Mouse (Mus musculus) hindbrain, embryonic 12.5 days (tissue): ENCODE results near the gene Rwdd3. TPM values are rescaled to one million over a fixed set of nuclear protein-coding genes. Genes with fewer than 3 reads are reported as not detected.

ENCODE experiments used
- ATAC-seq: fragments of 200-750 bp; cut with Nextera tagmentation; 2 replicates; pipeline ENCODE4 v1.8.0; 2017; ENCODE audit warnings: moderate TSS enrichment; ENCODE audit not compliant: low FRiP score
- H3K27ac ChIP-seq: fragments of 300-500 bp; sonication (generic); 2 replicates; pipeline ENCODE4 v1.5.1; 2016; ENCODE audit warnings: mild to moderate bottlenecking
- H3K27me3 ChIP-seq: fragments of 300-500 bp; sonication (generic); 2 replicates; pipeline ENCODE4 v1.6.1; 2016; ENCODE audit warnings: mild to moderate bottlenecking
- H3K36me3 ChIP-seq: fragments of 300-500 bp; sonication (generic); 2 replicates; pipeline ENCODE4 v1.6.1; 2016; ENCODE audit warnings: mild to moderate bottlenecking
- H3K4me1 ChIP-seq: fragments of 300-500 bp; sonication (generic); 2 replicates; pipeline ENCODE4 v1.6.1; 2016
- H3K4me2 ChIP-seq: fragments of 300-500 bp; sonication (generic); replicated peaks from 2 replicates; pipeline ENCODE4 v1.6.1; 2016; ENCODE audit warnings: mild to moderate bottlenecking
- H3K4me3 ChIP-seq: fragments of 300-500 bp; sonication (generic); 2 replicates; pipeline ENCODE4 v1.5.1; 2016; ENCODE audit warnings: mild to moderate bottlenecking
- H3K9ac ChIP-seq: fragments of 300-500 bp; sonication (generic); 2 replicates; pipeline ENCODE4 v1.6.1; 2016; ENCODE audit warnings: mild to moderate bottlenecking, moderate library complexity
- H3K9me3 ChIP-seq: fragments of 300-500 bp; sonication (generic); replicated peaks from 2 replicates; pipeline ENCODE4 v1.6.1; 2016; ENCODE audit warnings: mild to moderate bottlenecking
- WGBS: fragments of 180-500 bp; shearing (Covaris S2); methylation state at CpG from one replicate; pipeline ENCODE4 v1.1.7; 2016; 5-methylcytosine and 5-hydroxymethylcytosine counted together
- polyA plus RNA-seq: library from polyadenylated mRNA; unstranded; fragments of >200 nt; fragmentation: Nextera tagmentation; extraction: Ambion mirVana; gene quantifications from 2 replicates; pipeline ENCODE4 v1.2.1, GENCODE M21; 2016

Rwdd3 gene
- polyA plus RNA-seq, 1 experiment from 2014 or later, result 5.3 TPM

DNA sequence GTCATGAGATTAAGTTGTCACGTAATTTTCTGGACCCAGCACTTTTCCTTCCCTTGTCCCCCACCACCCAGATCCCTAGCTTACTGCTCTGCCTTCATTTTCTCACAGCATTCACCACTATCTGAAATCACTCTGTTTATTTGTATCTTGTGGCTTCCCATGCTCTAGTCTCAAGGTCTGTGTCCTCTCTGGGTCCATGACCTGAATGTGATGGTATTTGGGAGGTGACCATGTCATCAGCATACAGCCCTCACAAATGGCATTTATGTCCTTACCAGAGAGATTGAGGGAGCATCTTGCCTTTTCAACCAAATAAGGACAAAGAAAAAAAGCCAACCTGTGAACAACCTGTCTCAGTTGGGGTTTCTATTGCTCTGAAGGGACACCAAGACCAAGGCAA lies 4.5 kb upstream of the Rwdd3 start:
- ATAC-seq, result no peak
- H3K4me1 ChIP-seq, result no peaks in the 10 kb centered on the region; the same call in 1 of the 2 replicates
- 82% methylated on average over 1 of the region's 1 CpGs for WGBS
- H3K27me3 ChIP-seq, result no peaks in the 10 kb centered on the region
- no peak overlapping the region for H3K4me2 ChIP-seq
- H3K4me3 ChIP-seq, result no peak overlapping the region
- no peaks in the 10 kb centered on the region for H3K36me3 ChIP-seq
- no peak overlapping the region for H3K27ac ChIP-seq
- H3K9ac ChIP-seq, result no peak overlapping the region
- no peaks in the 10 kb centered on the region for H3K9me3 ChIP-seq

GRCm38 (mm10) chr3:121174248-121174945 lies 2.9 kb upstream of the Rwdd3 start:
- Histone ChIP-seq H3K4me3 (no peak overlapping the region), H3K36me3 (no peaks in the 10 kb centered on the region), H3K9ac (no peak overlapping the region), H3K4me2 (no peak overlapping the region), H3K4me1 (peaks cover 4% of the 10 kb centered on the region; the same call in 1 of the 2 replicates), H3K9me3 (no peaks in the 10 kb centered on the region), H3K27me3 (no peaks in the 10 kb centered on the region), H3K27ac (no peak overlapping the region)
- no peak for ATAC-seq
- 75% methylated on average over 9 of the region's 9 CpGs for WGBS

- H3K27me3 ChIP-seq, result no peaks in the 10 kb centered on the region
- no peak overlapping the region for H3K4me3 ChIP-seq
- no peak for ATAC-seq
- H3K9me3 ChIP-seq, result no peaks in the 10 kb centered on the region
- no peak overlapping the region for H3K4me2 ChIP-seq
- H3K27ac ChIP-seq, result no peak overlapping the region
- WGBS, result 91% methylated on average over 2 of the region's 2 CpGs
- H3K4me1 ChIP-seq, result peaks cover 4% of the 10 kb centered on the region; the same call in 1 of the 2 replicates
- no peak overlapping the region for H3K9ac ChIP-seq
- H3K36me3 ChIP-seq, result no peaks in the 10 kb centered on the region
These were observed 1.2 kb upstream of the Rwdd3 start for GRCm38 (mm10) chr3:121172718-121173117.

DNA sequence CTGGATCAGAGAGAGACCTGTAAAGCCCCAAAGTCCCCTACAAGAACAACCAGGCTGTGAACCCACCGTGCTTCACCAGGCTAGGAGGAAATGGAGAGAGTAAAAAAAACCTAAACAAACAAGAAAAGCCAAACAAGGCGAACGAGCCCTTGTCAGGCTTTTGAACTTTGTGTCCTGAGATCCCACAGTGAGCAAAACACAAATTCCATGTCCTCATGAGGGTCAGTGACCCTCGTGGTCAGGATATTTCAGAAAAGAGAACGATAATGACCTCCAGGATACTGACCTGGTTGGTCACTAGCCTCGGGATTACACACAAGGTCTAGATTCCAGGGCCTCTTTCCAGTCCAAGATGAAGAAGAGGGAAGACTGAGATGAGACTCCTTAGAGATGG lies 374 bp upstream of the Rwdd3 start:
- Histone ChIP-seq H3K9me3 (no peaks in the 10 kb centered on the region), H3K36me3 (no peaks in the 10 kb centered on the region), H3K27ac (no peak overlapping the region), H3K9ac (no peak overlapping the region; the same call in 1 of the 2 replicates), H3K4me2 (peak overlapping the region; percentile 67), H3K4me1 (peaks cover 4% of the 10 kb centered on the region; the same call in 1 of the 2 replicates), H3K4me3 (peak overlapping the region; percentile 59), H3K27me3 (no peaks in the 10 kb centered on the region)
- 56% methylated on average over 6 of the region's 6 CpGs for WGBS
- 0 out of 2 replicates have a peak, but pooled peaks have one; percentile 2 for ATAC-seq

GRCm38 (mm10) chr3:121170631-121171030 lies 864 bp downstream of the Rwdd3 start:
- no peaks in the 10 kb centered on the region for H3K27me3 ChIP-seq
- H3K36me3 ChIP-seq, result no peaks in the 10 kb centered on the region
- peak overlapping the region; percentile 67 for H3K4me2 ChIP-seq
- no peak overlapping the region for H3K27ac ChIP-seq
- H3K4me3 ChIP-seq, result peak overlapping the region; percentile 59
- H3K9ac ChIP-seq, result no peak overlapping the region
- ATAC-seq, result no peak
- 52% methylated on average over 7 of the region's 7 CpGs for WGBS
- H3K4me1 ChIP-seq, result peaks cover 4% of the 10 kb centered on the region; the same call in 1 of the 2 replicates
- no peaks in the 10 kb centered on the region for H3K9me3 ChIP-seq

- H3K36me3 ChIP-seq, result no peaks in the 10 kb centered on the region
- H3K9me3 ChIP-seq, result no peaks in the 10 kb centered on the region
- no peak overlapping the region for H3K4me3 ChIP-seq
- no peak overlapping the region for H3K9ac ChIP-seq
- peaks cover 4% of the 10 kb centered on the region; the same call in 1 of the 2 replicates for H3K4me1 ChIP-seq
- 76% methylated on average over 15 of the region's 15 CpGs for WGBS
- no peaks in the 10 kb centered on the region for H3K27me3 ChIP-seq
- H3K4me2 ChIP-seq, result no peak overlapping the region
- no peak overlapping the region for H3K27ac ChIP-seq
- no peak for ATAC-seq
These were observed 2.2 kb downstream of the Rwdd3 start for GRCm38 (mm10) chr3:121169092-121169942.

GRCm38 (mm10) chr3:121168581-121168980 lies 2.9 kb downstream of the Rwdd3 start:
- Histone ChIP-seq H3K4me1 (peaks cover 4% of the 10 kb centered on the region; the same call in 1 of the 2 replicates), H3K27ac (no peak overlapping the region), H3K9me3 (no peaks in the 10 kb centered on the region), H3K27me3 (no peaks in the 10 kb centered on the region), H3K9ac (no peak overlapping the region), H3K4me3 (no peak overlapping the region), H3K4me2 (no peak overlapping the region), H3K36me3 (no peaks in the 10 kb centered on the region)
- 91% methylated on average over 8 of the region's 8 CpGs for WGBS
- no peak for ATAC-seq

DNA sequence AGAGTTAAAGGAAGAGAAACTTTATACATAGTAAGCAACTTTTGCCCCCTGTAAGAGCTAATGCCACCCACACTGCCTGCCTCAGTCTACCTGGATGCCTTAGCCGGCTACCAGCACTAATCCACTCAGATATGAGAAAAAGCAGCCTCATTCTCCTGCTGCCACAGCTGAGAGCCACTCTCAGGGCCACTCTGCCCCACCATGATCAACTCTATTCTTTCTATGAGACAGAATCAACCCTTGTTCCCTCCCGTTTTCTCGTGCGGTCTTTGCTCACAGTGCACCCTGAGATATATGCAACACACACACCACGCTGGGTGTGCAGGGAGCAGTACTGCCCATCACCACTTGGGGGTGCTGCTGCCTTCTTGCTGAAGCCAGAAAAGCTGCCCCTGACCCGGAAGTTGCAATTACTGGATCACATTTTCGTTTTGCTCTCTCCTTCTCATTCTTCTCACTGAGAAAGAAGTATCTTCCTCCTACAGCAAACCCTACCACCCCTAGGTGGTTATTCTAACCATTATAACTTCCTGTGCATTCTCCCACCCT lies 8.2 kb downstream of the Rwdd3 start:
- no peak overlapping the region for H3K4me2 ChIP-seq
- no peaks in the 10 kb centered on the region for H3K4me1 ChIP-seq
- H3K4me3 ChIP-seq, result no peak overlapping the region
- no peaks in the 10 kb centered on the region for H3K27me3 ChIP-seq
- 50% methylated on average over 7 of the region's 7 CpGs for WGBS
- no peak for ATAC-seq
- no peak overlapping the region for H3K9ac ChIP-seq
- H3K36me3 ChIP-seq, result no peaks in the 10 kb centered on the region
- no peak overlapping the region for H3K27ac ChIP-seq
- H3K9me3 ChIP-seq, result no peaks in the 10 kb centered on the region

DNA sequence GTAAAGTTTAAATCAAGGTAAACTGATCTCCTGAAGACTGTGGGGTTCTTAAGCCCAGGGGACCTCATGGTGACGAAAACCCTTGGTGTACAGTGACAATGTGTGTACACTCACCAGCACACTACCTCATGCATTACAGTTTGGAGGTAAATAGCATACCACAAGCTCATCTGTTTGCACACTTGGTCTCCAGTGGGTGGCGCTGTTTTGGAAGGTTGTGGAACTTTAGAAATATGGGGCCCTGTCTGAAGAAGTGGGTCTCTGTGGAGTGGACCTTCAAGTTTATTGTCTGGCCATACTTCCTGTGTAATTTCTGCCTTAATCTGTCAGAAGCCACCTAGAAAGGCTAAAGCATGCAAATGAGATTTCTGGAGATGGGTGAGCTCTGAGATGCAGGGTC lies 9.8 kb downstream of the Rwdd3 start:
- Histone ChIP-seq H3K27me3 (no peaks in the 10 kb centered on the region), H3K9me3 (no peaks in the 10 kb centered on the region), H3K9ac (no peak overlapping the region), H3K4me1 (peaks cover under 1% of the 10 kb centered on the region; the same call in 1 of the 2 replicates), H3K27ac (no peak overlapping the region), H3K4me2 (no peak overlapping the region), H3K4me3 (no peak overlapping the region), H3K36me3 (no peaks in the 10 kb centered on the region)
- no peak for ATAC-seq
- 40% methylated on average over 2 of the region's 2 CpGs for WGBS

GRCm38 (mm10) chr3:121160424-121160823 lies 11.1 kb downstream of the Rwdd3 start:
- no peak for ATAC-seq
- H3K27ac ChIP-seq, result no peak overlapping the region
- WGBS, result 75% methylated on average over 4 of the region's 4 CpGs
- H3K9me3 ChIP-seq, result no peaks in the 10 kb centered on the region
- no peaks in the 10 kb centered on the region for H3K36me3 ChIP-seq
- peaks cover 9% of the 10 kb centered on the region for H3K4me1 ChIP-seq
- no peak overlapping the region for H3K4me2 ChIP-seq
- H3K27me3 ChIP-seq, result no peaks in the 10 kb centered on the region
- no peak overlapping the region for H3K4me3 ChIP-seq
- no peak overlapping the region for H3K9ac ChIP-seq

GRCm38 (mm10) chr3:121159566-121159965 lies 11.9 kb downstream of the Rwdd3 start:
- no peaks in the 10 kb centered on the region for H3K9me3 ChIP-seq
- H3K4me1 ChIP-seq, result peaks cover 9% of the 10 kb centered on the region
- WGBS, result 71% methylated on average over 10 of the region's 10 CpGs
- H3K36me3 ChIP-seq, result no peaks in the 10 kb centered on the region
- 0 out of 2 replicates have a peak, but pooled peaks have one; percentile 26 for ATAC-seq
- H3K27me3 ChIP-seq, result no peaks in the 10 kb centered on the region
- H3K4me3 ChIP-seq, result no peak overlapping the region
- H3K4me2 ChIP-seq, result no peak overlapping the region
- H3K9ac ChIP-seq, result no peak overlapping the region
- H3K27ac ChIP-seq, result no peak overlapping the region

GRCm38 (mm10) chr3:121158901-121159351 lies 12.6 kb downstream of the Rwdd3 start:
- H3K36me3 ChIP-seq, result no peaks in the 10 kb centered on the region
- no peak for ATAC-seq
- H3K4me3 ChIP-seq, result no peak overlapping the region
- no peak overlapping the region for H3K27ac ChIP-seq
- H3K9ac ChIP-seq, result no peak overlapping the region
- H3K4me2 ChIP-seq, result no peak overlapping the region
- WGBS, result 89% methylated on average over 16 of the region's 16 CpGs
- H3K9me3 ChIP-seq, result no peaks in the 10 kb centered on the region
- peaks cover 9% of the 10 kb centered on the region for H3K4me1 ChIP-seq
- no peaks in the 10 kb centered on the region for H3K27me3 ChIP-seq
